Mouse (Mus musculus): ENCODE measurements around the gene Fa2h.

Gene Fa2h

GRCm38 (mm10) chr8:111299363-111299820, 94.2 kb downstream of the Fa2h start:
- DNase-seq: peak; percentile 38

GRCm38 (mm10) chr8:111298011-111298410, 95.6 kb downstream of the Fa2h start:
- DNase-seq: no peak

All from right cerebral cortex, postnatal 14 days (tissue).